Mouse (Mus musculus) T-helper 2 cell (primary cell): ENCODE results near the gene Ptprr.

Source experiments
- in situ Hi-C: fragments of 300-600 bp; cut with MboI, MseI; formaldehyde crosslinking; loops from one replicate; pipeline ENCODE4 v1.15.1; 2025; ENCODE audit warnings: high pct_unique_total_duplicates

The Ptprr gene

GRCm38 (mm10) chr10:116264521-116264920 lies 246.5 kb downstream of the Ptprr start:
- in situ Hi-C loops: no loop called here

DNA sequence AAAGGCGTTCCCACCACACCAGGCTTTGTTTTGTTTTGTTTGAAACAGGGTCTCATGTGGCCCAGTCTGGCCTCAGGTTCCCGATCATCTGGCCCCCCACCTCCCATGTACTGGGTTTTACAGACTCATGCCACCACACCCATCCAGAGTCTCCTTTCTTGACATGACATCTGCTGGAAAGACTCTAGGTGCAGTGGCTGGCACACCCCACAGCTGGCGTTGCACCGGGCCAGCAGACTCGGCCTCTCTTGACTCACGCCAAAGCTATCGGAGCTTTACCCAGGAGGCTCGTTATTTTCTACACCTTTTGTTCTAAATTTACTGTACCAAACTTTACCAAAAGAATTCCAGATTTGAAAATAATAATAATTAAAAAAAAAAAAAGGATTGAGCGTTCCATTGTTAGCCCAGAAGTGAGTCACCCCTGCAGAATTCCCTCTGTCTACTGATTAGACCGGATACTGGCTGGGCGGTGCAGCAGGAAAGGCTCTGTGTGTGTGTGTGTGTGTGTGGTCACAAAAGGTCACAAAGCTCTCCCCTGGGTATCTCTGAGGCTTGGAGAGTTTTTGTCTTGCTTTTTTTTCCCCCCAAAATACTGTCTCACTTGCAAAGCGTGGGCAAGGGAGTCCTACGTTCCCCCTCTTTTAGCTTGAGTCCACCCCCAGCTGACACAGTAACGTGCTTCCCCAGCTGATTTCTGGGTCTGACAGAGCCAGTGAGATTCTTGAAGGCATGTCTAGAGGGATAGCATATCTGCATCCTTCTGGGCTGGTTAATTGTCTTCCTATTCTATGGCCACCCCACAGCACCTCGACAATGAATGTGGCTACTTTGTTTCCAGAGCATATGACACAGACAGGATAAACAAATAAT lies 248.8 kb downstream of the Ptprr start:
- in situ Hi-C loops: no loop called here

GRCm38 (mm10) chr10:116267434-116267822 lies 249.4 kb downstream of the Ptprr start:
- in situ Hi-C loops: no loop called here

- in situ Hi-C loops: no loop called here
These were observed 250.3 kb downstream of the Ptprr start for GRCm38 (mm10) chr10:116268343-116268742.

DNA sequence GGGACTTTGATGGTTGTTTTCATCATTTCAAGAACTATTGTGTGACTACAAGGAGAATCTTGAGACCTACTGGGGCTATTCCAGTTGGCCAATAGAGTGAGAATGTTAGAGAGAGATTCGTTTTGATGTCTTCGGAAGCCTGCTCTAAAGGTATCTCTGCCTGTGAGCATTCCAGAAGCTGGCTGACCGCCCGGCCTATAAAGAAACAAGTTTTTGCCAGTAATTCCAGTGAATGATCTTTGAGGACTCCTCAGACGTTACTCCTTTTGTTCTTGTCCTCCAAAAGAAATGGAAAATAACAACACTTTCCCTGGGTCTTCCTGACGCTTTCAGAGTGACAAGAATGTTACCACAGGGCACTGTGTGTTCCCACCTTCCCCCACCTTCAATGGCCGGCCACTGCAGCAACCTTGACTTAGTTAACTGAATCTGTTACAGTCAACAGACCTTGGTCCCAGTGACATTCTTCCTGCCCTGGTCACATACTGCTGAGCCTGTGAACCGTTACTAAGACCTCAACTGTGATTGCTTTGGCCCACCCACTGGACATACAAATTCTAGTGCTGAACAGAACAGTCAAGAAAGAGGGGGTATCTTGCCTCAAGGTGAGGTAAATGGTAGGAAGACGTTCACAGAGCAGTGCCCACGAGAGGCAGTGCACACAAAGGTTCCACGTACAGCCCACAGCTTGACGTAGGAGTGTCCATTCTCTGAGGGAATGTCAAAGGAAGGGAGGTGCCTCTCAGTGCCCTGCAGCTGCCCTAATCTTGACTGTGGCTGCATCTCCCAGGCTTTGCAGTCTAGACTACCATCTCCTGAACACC lies 252.8 kb downstream of the Ptprr start:
- in situ Hi-C loops: no loop called here

GRCm38 (mm10) chr10:116271470-116271915 lies 253.5 kb downstream of the Ptprr start:
- in situ Hi-C loops: no loop called here

- in situ Hi-C loops: no loop called here
These were observed 254.1 kb downstream of the Ptprr start for GRCm38 (mm10) chr10:116272156-116272555.

- in situ Hi-C loops: no loop called here
These were observed 257.3 kb downstream of the Ptprr start, which contains the start of gene Ptprb for GRCm38 (mm10) chr10:116275280-116275679. Ptprb (plus strand) TSS chr10:116275523.

DNA sequence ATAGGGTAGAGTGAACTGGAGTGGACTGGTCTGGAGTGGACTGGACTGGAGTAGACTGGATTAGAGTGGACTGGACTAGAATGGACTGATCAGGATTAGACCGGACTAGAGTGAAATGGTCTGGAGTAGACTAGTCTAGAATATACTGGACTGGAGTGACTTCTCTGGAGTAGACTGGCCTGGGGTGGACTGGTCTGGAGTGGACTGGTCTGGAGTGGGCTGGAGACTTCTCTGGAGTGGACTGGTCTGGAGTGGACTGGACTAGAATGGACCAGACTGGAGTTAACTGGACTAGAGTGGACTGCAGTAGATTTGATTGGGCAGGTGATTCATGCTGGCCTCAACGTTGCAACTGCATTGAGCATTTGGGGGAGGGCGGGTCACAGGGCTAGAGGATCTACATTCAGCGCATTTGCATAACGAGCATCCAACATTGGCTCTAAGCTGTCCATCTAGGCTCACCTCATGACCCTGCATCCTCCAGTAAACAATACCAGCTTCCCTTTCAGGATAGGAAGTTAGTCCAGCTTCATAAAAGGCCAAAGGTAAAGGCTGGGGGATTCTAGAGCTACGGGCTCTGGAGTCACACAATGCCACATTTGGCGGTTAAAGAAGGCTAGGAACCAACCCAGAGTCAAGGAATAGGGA lies 268.8 kb downstream of the Ptprr start:
- in situ Hi-C loops: no loop called here

GRCm38 (mm10) chr10:116288130-116288529 lies 270.1 kb downstream of the Ptprr start:
- in situ Hi-C loops: no loop called here

GRCm38 (mm10) chr10:116290483-116290882 lies 272.5 kb downstream of the Ptprr start:
- in situ Hi-C loops: no loop called here

GRCm38 (mm10) chr10:116291153-116291755 lies 273.2 kb downstream of the Ptprr start:
- in situ Hi-C loops: no loop called here

- in situ Hi-C loops: no loop called here
These were observed 278.4 kb downstream of the Ptprr start for GRCm38 (mm10) chr10:116296439-116296838.

GRCm38 (mm10) chr10:116297854-116298253 lies 279.8 kb downstream of the Ptprr start:
- in situ Hi-C loops: no loop called here

DNA sequence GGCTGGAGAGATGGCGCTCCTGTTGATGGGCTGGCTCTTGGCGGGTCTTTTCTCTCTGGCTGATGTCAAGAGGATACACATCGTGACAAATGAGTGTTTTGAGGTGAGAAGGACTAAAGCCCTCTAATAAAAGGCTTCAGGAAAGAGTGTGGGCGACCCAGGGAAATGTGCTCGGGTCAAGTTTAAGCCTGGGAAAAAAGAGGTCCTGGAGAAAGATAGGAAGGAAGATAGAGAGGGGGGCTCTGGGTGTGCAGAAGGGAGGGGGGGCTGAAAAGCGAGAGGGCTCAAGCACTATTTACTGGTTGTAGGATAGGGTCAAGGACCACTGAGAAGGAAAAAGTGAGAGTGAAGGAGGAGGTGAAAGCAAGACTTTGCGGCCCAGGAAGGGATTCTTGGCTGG lies 282.8 kb downstream of the Ptprr start:
- in situ Hi-C loops: no loop called here

GRCm38 (mm10) chr10:116301258-116301657 lies 283.2 kb downstream of the Ptprr start:
- in situ Hi-C loops: no loop called here

GRCm38 (mm10) chr10:116304355-116304754 lies 286.3 kb downstream of the Ptprr start:
- in situ Hi-C loops: no loop called here

GRCm38 (mm10) chr10:116309460-116309859 lies 291.4 kb downstream of the Ptprr start:
- in situ Hi-C loops: no loop called here

DNA sequence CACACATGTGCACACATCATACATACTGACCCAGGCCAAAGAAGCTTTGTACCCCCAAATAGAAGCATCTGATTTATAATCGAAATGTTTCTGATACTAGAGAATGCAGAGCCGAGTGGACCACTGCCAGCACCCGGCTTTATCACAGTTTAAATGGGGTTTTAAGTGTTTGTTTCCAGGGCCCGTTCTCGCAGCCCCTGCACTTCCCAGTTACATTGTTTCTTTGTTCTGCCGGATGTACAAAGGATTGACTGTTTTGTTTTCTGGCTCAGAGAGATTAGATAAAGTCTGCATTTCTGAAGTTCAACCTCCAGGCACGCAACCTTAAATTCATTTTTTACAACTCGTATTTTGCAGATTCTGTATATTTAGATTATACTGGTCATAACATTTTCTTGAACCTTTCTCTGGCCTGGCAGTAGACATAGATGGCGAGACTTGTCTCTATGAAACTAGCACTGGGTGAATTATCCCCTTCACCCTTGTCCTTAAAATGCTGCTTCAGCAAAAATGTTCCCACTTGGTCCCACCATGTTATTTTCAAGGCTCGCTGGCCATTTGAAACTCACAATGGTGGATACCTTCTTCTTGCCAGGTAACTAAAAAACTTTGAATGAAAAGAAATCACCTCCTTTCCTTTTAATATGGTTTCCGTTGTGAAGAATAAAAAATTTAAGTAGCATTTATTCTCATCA lies 292.6 kb downstream of the Ptprr start:
- in situ Hi-C loops: no loop called here

- in situ Hi-C loops: no loop called here
These were observed 301.2 kb downstream of the Ptprr start for GRCm38 (mm10) chr10:116319246-116319645.
